12 mouse cellular contexts compared by ENCODE assay signal in the genomic region with DNA sequence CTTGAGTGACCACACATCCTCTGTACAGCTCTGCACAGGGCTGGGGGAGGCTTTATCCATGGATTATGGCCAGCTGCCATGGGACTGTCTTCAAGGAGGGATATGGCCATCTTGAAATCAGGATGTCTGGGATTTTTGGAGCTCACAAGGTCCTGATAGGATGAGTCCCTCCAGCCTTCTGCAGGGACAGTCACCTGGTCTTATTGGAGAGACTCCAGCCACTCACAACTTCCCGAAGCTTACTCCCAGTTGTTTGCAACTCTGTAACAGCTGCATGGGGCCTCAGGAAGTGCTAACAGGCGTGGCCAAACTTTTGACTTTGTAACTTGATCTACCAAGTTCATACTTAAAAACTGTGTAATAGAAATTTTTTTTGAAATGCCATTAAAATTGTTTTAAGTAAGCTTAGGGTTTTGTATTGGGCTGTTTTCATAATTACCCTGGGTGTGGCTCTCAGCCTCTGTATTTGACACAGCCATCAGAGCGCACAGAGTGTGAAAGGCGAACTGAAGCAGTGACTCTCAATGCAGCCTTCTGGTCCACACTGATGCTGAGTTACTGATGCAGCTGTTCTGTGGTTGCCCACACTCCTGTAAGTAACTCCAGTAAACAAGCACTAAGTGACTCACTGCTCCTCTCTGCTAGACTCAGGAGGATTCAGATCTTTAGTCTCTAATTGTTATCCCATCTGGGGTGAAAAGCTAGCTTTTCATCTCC.
DNase-seq lines count a peak whose midpoint lies in the region; ATAC-seq and TF ChIP-seq lines count a peak whose summit lies in the region.
"Had no signal": no experiment of that assay in that cellular context is flagged by ENCODE, and none has a peak within 500 bp of the region (broad histone marks: within the 10 kb centered on the region; RNA-seq: fewer than 3 reads in every experiment).

No protein-coding gene starts in this region.

- H3K4me1 ChIP-seq in kidney, adult 2 months (ENCODE audit: control insufficient read depth, insufficient read depth, low read length): no peaks in the 10 kb centered on the region
- no peaks in the 10 kb centered on the region for H3K4me1 ChIP-seq in kidney, embryonic 14.5 days (ENCODE audit: control insufficient read depth, insufficient read depth, low read length)
- H3K4me1 ChIP-seq in neural tube, embryonic 15.5 days: no peaks in the 10 kb centered on the region

- H3K27ac ChIP-seq in kidney, adult 2 months (ENCODE audit: insufficient read depth, low read depth, low read length): no peak overlapping the region
- H3K27ac ChIP-seq in kidney, embryonic 14.5 days (ENCODE audit: low read depth, low read length): no peak overlapping the region
- no peak overlapping the region for H3K27ac ChIP-seq in neural tube, embryonic 15.5 days (replicated peaks)
- H3K27ac ChIP-seq: hindbrain, embryonic 13.5 days had no signal

- H3K9me3 ChIP-seq in kidney, embryonic 14.5 days (ENCODE audit: control insufficient read depth, low read length): peaks cover 10% of the 10 kb centered on the region
- H3K9me3 ChIP-seq in neural tube, embryonic 15.5 days (replicated peaks): peaks cover 9% of the 10 kb centered on the region; the same call in 1 of the 2 replicates

- no peaks in the 10 kb centered on the region for H3K36me3 ChIP-seq in kidney, adult 2 months (ENCODE audit: control insufficient read depth, insufficient read depth, low read length)
- H3K36me3 ChIP-seq in kidney, embryonic 14.5 days (ENCODE audit: control insufficient read depth, insufficient read depth, low read length): no peaks in the 10 kb centered on the region
- no peaks in the 10 kb centered on the region for H3K36me3 ChIP-seq in neural tube, embryonic 15.5 days

- H3K4me2 ChIP-seq in kidney, embryonic 14.5 days (replicated peaks; ENCODE audit: low read depth, low read length): no peak overlapping the region
- no peak overlapping the region for H3K4me2 ChIP-seq in neural tube, embryonic 15.5 days
- H3K4me2 ChIP-seq: hindbrain, embryonic 13.5 days had no signal

- TF ChIP-seq CTCF in kidney, adult 2 months (conservative IDR thresholded peaks at IDR 0.05; ENCODE audit: insufficient read depth, insufficient read length, low read depth, low read length): no peak

- TF ChIP-seq POLR2A in kidney, adult 2 months (IDR thresholded peaks at IDR 0.05; ENCODE audit: low read depth, low read length): no peak

- WGBS in kidney, adult 2 months: 27% methylated on average over 4 of the region's 4 CpGs
- WGBS in kidney, embryonic 14.5 days: 35% methylated on average over 4 of the region's 4 CpGs
- 64% methylated on average over 4 of the region's 4 CpGs for WGBS in neural tube, embryonic 15.5 days

- no peak overlapping the region for H3K9ac ChIP-seq in kidney, embryonic 14.5 days (ENCODE audit: low read depth, low read length)
- H3K9ac ChIP-seq in neural tube, embryonic 15.5 days (replicated peaks): no peak overlapping the region
- H3K9ac ChIP-seq: hindbrain, embryonic 13.5 days; liver, postnatal 0 days had no signal

- no peak; the same call in 1 of the 2 replicates for ATAC-seq in kidney, embryonic 14.5 days (ENCODE audit: low FRiP score, low TSS enrichment)
- no peak for ATAC-seq in neural tube, embryonic 15.5 days (ENCODE audit: low FRiP score)
- ATAC-seq: intestine, embryonic 16.5 days; liver, postnatal 0 days had no signal

- no peak overlapping the region for H3K4me3 ChIP-seq in kidney, adult 2 months (ENCODE audit: insufficient read depth, low read depth, low read length)
- H3K4me3 ChIP-seq in kidney, embryonic 14.5 days (ENCODE audit: low read length): no peak overlapping the region
- H3K4me3 ChIP-seq in neural tube, embryonic 15.5 days (replicated peaks): no peak overlapping the region
- H3K4me3 ChIP-seq: hindbrain, embryonic 13.5 days had no signal

- no peaks in the 10 kb centered on the region for H3K27me3 ChIP-seq in kidney, adult 2 months (replicated peaks; ENCODE audit: control insufficient read depth, insufficient read depth, low read length)
- H3K27me3 ChIP-seq in kidney, embryonic 14.5 days (ENCODE audit: control insufficient read depth, insufficient read depth, low read length): no peaks in the 10 kb centered on the region
- H3K27me3 ChIP-seq in neural tube, embryonic 15.5 days (replicated peaks): 0 out of 2 replicates have a peak, but pooled peaks cover 6% of the 10 kb centered on the region

- peak; percentile 34 for DNase-seq in kidney, adult 2 months
- peak; percentile 80 for DNase-seq in 416B (ENCODE audit: low read depth)
- DNase-seq in brain, adult 2 months (ENCODE audit: low read depth, low spot score): peak; percentile 33
- peak; percentile 18 to 41 for DNase-seq in kidney, postnatal 25 days
- DNase-seq in embryo, embryonic 11 days: no peak
- DNase-seq: cerebellum, adult 9-11 months; liver, postnatal 0 days; thymus, postnatal 25 days had no signal
